Mouse (Mus musculus): ENCODE measurements at regions not wholly inside any gene's neighbourhood (a gene's known extent, or its start where the extent isn't known, plus 50 kb on each side); places are given as distances from the start of the nearest gene placed in this dataset.

- in situ Hi-C loops (cut with MboI, MseI) = no loop called here
These were observed 108.3 kb downstream of the Zwint start for GRCm38 (mm10) chr10:72762964-72763363.

- in situ Hi-C loops (cut with MboI, MseI) = loop anchor here in 1 of 2 experiments (10.0 to 25.0 kb wide), 2 partner anchors 214 to 1034 kb away; no protein-coding TSS in a partner anchor
These were observed 123.7 kb downstream of the Zwint start for GRCm38 (mm10) chr10:72778356-72778755.

- in situ Hi-C loops (cut with MboI, MseI) = no loop called here
These were observed 157.0 kb downstream of the Zwint start for GRCm38 (mm10) chr10:72811614-72812013.

GRCm38 (mm10) chr10:72847358-72848082 is 192.9 kb downstream of the Zwint start:
- in situ Hi-C loops (cut with MboI, MseI) = no loop called here

- in situ Hi-C loops (cut with MboI, MseI) = no loop called here
These were observed 213.3 kb downstream of the Zwint start for GRCm38 (mm10) chr10:72867956-72868355.
